Mouse (Mus musculus) right cerebral cortex, postnatal 25 days (tissue): ENCODE measurements around the gene Zbtb38.

Experiments
- DNase-seq: peaks from one replicate; pipeline ENCODE4 v3.0.0; 2022

The Zbtb38 gene

DNA sequence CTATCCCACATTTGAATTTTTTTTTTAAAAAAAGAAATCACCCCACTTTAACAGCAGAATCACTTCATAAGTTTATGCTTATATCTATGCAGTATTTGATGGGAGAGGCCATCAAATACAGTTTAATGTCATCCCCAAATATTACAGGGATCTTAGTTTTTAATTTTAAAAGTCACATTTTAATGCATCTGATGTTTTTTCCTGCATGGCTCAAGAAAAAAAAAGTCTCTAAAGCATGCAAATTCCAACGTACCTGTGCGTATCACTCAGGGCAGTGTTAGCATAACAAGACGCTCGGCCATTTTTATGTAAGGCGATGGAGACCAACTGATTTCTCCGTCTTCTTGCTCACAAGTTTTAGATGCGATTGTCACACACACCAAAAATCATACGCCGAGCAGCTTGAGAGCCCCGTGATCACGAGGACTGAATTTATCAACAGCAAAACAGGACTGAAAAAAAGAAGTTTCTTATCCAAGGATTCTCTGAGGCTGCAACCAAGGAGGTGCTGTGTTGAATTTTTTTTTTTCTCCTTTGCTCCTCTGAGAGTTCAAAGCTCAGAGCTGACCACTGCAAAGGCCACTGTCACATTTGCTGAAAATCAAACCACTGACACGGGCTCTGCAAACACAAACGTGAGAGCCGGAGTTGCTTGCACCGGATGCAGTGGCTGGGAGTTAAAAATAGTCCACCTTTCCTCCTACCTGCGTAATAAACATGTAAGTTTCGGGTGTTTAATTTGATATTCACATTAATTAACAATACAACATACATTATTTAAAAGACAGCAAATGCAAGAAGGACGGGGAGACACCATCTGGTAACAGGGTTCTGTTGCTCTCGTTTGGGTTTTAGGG is 21.4 kb downstream of the Zbtb38 start:
- peak; percentile 41 for DNase-seq

DNA sequence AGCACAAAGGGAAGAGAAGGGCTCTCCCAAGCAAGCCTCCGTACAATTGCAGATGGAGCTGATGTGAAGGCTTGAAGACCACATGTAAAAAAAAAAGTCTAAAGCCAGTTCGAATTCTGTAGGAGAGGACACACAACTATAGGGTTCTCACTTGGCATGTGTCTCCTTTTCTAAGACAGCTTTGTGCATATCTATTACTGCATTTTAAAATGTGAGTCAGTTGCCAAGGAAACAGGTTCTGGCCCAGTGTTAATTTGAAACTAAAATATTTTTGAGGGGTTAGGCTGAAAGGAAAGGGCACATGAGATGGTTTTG is 22.4 kb downstream of the Zbtb38 start:
- DNase-seq: no peak

DNA sequence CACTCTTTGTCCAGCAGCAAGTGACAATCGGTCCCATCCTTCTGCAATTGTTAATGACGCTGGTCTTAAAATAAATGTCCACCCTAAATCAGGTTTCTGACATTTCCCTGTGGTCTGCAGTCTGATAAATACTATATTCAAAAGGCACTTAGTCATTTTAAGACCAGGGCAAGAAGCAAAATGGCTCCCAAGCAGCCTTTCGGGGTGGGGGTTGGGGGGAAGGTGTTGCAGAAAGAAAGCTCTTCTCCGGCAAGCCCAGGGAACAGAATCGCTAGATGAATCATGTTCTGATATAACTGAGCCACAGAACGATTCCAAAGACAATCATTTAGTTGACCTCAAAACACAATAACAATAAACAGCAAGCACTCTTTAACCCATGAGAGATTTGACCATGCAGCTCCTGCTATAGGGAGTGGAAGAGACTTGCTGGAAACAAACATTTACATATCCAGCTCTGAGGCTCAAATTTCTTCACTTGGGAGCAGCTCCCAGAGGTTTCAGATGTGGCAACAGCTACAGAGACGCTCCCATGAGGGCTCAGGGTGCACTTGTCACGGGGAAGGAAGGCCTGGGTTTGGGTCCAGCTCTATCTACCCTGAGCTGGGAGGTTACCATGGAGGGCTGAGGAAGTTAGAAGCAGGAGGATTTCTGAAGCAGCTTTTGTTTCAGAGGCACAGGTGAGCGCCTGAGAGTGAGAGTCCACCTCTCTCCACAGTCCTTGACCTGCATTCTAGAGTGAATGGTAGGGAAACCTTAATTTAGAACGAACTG is 22.9 kb downstream of the Zbtb38 start:
- no peak for DNase-seq

DNA sequence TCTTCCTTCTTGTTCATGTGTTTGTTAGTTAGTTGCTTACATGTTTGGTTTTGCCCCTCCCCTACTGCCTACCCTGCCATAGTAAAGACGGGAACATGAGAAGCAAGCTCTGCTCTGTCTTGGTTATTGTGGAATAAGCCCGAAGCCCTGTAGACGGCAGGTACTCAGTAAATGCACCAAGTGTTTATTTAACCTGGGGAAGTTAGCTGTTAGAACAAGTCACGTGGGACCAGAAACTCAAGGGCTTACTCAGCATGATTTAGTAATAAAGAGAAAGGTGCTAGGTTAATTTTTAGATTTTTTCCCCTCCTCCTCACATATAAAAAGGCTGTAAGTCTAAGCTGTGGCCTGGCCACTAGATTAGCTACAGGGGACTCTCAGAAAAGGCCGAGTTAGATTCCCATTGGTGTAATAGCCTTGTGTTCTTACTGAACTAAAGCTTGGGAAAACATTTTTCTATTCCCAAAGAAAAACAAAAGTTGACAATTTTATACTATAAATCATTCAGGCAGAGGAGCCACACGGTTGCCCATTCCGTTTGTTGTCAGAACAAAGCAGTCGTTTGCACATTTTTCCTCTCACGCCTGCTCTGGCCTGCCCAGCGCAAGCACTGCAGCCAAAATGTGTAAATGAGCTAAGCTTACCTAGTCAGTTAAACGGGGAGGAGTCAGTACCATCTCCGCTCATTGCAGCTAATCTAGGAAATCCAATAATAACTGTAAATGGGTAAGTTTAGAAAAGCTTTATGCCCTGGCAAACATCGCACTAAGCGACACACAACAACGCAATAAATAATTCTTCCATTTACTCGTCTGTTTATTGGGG is 24.1 kb downstream of the Zbtb38 start:
- DNase-seq: no peak

- DNase-seq: no peak
These were observed 24.9 kb downstream of the Zbtb38 start for GRCm38 (mm10) chr9:96727688-96728087.

- DNase-seq: no peak
These were observed 26.1 kb downstream of the Zbtb38 start for GRCm38 (mm10) chr9:96726336-96727131.

GRCm38 (mm10) chr9:96725582-96726320 is 26.9 kb downstream of the Zbtb38 start:
- no peak for DNase-seq

GRCm38 (mm10) chr9:96723650-96724049 is 29.0 kb downstream of the Zbtb38 start:
- no peak for DNase-seq

- DNase-seq: no peak
These were observed 31.4 kb downstream of the Zbtb38 start for GRCm38 (mm10) chr9:96721163-96721799.

GRCm38 (mm10) chr9:96720510-96721162 is 32.0 kb downstream of the Zbtb38 start:
- DNase-seq: no peak

DNA sequence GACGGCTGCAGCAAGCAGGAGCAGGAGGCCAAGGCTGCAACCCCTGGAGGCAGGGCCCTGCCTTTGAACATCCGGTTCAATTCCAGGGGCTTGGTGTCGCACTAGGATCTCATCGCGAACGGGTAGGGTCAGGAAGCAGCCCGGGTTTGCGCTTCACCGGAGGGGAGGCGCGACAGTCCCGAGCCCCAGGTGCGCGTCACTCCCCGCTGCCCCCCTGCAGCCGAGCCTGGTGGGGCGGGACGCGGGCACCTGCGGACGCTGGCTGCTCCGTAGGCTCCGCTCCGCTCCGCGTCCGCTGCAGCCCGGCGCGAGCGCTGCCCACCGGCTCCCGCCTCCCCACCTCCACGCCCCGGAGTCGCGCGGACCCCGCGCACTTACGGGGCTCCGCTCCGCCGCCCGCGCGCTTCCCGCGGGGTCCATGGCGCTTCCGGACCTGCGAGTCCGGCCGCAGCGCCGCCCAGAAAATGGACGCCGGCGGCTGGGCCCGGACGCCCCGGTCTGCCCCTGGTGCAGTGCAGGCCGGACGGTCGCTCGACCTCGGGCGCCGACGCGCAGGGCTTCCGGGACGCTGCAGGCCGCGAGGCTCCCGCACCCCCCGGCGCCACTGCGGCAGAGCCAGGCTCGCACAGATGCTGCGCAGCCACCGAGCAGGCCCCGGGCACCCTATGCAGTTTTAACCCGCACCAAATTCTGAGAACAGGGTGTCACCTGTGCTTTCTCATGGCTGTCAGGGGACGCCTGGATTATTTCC is 33.0 kb downstream of the Zbtb38 start:
- DNase-seq: peak; percentile 76

DNA sequence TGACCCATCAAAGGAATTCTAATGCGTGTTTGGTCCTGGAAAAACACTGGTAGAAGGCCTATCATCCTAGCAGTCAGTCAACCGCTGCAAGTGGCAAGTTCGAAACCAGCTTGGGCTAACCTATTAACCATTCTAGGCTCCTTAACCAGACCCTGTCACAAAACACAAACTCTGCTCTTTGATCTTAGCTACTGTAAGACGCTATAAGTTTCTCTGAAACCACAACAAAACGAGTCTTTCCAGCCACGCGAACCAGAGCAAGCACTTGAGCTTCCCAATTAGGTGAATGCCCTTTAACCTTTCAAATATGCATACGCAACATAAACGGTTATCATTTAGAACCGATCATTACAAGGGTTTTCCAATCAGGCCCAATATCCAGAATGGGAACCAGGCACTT is 33.7 kb downstream of the Zbtb38 start:
- DNase-seq: no peak

- no peak for DNase-seq
These were observed 34.2 kb downstream of the Zbtb38 start for GRCm38 (mm10) chr9:96718402-96718798.

DNA sequence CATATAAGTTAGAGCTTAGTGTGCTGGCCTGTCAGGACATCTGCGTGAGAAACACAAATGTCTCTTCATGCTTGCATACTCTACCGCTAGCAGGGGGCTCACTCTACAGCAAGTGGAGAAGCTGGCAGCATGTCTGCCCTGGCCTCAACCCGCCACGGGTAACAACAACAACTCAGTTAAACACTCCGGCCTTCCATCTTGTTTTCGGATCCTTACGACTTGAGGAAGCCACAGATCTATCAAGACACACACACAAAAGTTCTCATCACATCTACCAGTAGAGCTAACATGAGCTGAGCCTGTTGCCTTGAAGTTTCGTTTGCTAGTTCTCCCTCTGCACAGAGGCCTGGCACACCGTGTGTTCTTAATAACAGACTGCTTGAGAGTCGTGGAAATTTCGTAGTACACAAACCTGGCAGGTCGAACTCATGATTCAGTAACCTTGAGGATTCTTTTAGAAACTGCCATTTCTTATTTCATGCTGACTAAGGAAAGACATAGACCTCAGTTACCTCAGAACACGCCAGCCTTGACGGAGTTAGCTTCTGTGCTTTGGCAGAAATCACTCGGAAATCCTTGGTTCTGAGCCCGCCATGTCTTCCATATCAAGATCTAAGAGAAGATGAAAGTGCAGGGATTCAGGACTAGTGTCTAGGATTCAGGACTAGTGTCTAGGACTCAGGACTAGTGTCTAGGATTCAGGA is 34.8 kb downstream of the Zbtb38 start:
- no peak for DNase-seq

- DNase-seq: no peak
These were observed 35.7 kb downstream of the Zbtb38 start for GRCm38 (mm10) chr9:96716735-96717444.

DNA sequence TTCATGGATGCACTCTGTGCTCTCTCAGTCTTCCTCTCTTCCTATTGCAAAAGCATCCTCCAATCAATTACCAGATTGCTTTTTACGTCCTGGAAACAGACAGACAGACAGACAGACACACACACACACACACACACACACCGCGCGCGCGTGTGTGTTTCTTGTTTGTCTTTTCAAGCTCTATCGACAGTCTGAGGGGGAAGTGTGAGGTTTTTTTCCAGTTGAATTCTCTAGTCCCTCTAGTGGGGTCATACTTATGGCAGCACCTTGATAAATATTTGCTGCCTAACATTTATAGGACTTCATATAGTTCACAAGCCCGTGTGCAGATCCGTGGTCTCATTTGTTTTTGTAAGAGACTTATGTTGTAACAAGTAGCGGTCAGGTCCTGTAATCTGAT is 36.5 kb downstream of the Zbtb38 start:
- no peak for DNase-seq

DNA sequence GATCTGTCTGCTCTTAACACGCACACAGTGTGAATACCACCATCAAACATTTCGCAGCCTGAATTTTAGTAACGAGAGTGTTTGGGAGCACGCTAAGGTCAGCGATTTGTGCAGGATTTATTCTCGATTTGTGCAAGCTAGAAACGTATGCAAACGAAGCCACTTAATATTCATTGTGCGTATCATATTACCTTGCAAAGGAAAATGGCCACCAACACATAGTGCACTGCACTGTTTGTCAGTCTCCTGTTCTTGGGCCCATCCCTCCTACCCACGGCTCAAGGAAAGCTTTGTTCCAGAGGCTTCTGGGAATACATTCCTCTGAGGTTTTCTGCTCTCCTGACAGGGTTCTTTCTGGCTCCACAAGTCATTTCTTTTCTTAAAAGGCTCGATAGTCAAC is 37.5 kb downstream of the Zbtb38 start:
- no peak for DNase-seq
